Mouse (Mus musculus) olfactory bulb, adult 2 months (tissue): ENCODE results near the gene Dapl1. TPM values are rescaled to one million over a fixed set of nuclear protein-coding genes. Genes with fewer than 3 reads are reported as not detected.

ENCODE experiments used
- H3K27ac ChIP-seq: fragments of 200-500 bp; 2 replicates; pipeline ENCODE4 v1.5.1; 2012; ENCODE audit warnings: low read depth, low read length; ENCODE audit not compliant: insufficient read depth
- H3K4me1 ChIP-seq: fragments of 200-500 bp; 2 replicates; pipeline ENCODE4 v1.6.1; 2012; ENCODE audit warnings: low read length; ENCODE audit not compliant: control insufficient read depth, insufficient read depth
- H3K4me3 ChIP-seq: fragments of 200-500 bp; 2 replicates; pipeline ENCODE4 v1.5.1; 2012; ENCODE audit warnings: mild to moderate bottlenecking, low read depth, low read length, moderate library complexity; ENCODE audit not compliant: insufficient read depth
- CTCF ChIP-seq: fragments of 200-500 bp; IDR thresholded peaks from 2 replicates; pipeline ENCODE4 v1.5.1; 2012; ENCODE audit warnings: low read depth, mild to moderate bottlenecking, low read length, moderate library complexity; ENCODE audit not compliant: insufficient read depth
- POLR2A ChIP-seq: fragments of 200-500 bp; IDR thresholded peaks from 2 replicates; pipeline ENCODE4 v1.6.1; 2012; ENCODE audit warnings: mild to moderate bottlenecking, low read depth, low read length, moderate library complexity; ENCODE audit not compliant: insufficient read depth
- WGBS: fragments of 180-500 bp; shearing (Covaris S2); methylation state at CpG from one replicate; pipeline ENCODE4 v1.1.7; 2018; 5-methylcytosine and 5-hydroxymethylcytosine counted together
- polyA plus RNA-seq: library from polyadenylated mRNA; stranded (reverse); fragments of >200 nt; gene quantifications from 2 replicates; pipeline ENCODE4 v1.2.4, GENCODE M21; 2012; ENCODE audit warnings: low replicate concordance; ENCODE audit not compliant: missing spikeins, insufficient read depth, insufficient read length

Gene Dapl1
- polyA plus RNA-seq, 1 experiment, result not detected

DNA sequence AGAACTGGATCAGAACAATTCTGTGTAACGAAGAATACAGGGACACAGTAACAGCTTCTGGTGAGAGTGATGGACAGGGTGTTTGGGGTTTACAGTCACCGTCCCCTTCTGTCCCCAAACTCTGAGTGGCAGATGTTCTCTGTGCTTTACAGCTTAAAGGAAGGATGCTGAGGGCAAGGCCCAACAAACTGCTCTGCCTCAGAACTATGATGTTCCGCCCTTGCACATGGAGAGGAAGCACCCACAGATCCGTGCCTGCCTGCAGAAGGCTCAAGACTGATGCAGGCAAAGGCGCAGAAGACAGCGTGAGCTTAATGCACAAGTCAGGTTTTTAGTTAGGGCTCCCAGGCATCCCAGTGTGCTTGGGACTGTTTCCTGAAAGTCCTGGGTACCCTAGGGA is 16.5 kb upstream of the Dapl1 start:
- no peak overlapping the region for H3K4me3 ChIP-seq
- 94% methylated on average over 6 of the region's 6 CpGs for WGBS
- TF ChIP-seq POLR2A (no peak), CTCF (no peak)
- H3K27ac ChIP-seq, result no peak overlapping the region
- H3K4me1 ChIP-seq, result 0 out of 2 replicates have a peak, but pooled peaks cover 4% of the 10 kb centered on the region

DNA sequence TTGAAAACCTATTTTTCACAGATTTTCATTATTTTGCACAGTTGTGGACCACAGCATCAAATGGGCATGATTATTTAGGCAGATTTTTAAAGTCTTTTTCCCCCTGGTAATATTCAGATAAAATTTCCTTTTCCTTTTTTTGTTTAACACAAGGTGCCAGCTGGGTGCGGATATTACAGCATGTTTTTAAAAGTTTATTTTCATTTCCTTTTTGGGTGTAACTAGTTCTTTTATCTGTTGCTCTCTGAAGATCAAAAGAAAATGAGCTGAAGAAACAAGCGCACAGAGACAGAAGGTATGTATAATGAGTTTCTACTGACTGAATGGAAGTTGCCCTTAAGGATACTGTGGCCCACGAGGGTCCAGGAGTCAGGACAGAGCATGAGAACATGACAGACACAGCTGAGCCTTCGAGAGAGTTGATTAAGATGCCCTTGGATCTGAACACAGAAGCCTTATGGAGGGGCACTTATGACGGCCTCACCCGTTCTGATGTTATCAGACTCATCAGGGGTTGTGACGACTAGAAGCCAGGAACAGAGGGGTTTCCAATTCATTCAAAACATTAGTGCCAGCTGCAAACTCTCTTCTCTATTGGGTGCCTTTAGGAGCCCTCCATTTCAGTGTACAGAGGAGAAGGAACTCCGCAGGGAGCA is 14.7 kb upstream of the Dapl1 start:
- no peak for TF ChIP-seq CTCF
- no peak for TF ChIP-seq POLR2A
- Histone ChIP-seq H3K4me3 (no peak overlapping the region), H3K4me1 (0 out of 2 replicates have a peak, but pooled peaks cover 4% of the 10 kb centered on the region), H3K27ac (no peak overlapping the region)
- 82% methylated on average over 8 of the region's 8 CpGs for WGBS

DNA sequence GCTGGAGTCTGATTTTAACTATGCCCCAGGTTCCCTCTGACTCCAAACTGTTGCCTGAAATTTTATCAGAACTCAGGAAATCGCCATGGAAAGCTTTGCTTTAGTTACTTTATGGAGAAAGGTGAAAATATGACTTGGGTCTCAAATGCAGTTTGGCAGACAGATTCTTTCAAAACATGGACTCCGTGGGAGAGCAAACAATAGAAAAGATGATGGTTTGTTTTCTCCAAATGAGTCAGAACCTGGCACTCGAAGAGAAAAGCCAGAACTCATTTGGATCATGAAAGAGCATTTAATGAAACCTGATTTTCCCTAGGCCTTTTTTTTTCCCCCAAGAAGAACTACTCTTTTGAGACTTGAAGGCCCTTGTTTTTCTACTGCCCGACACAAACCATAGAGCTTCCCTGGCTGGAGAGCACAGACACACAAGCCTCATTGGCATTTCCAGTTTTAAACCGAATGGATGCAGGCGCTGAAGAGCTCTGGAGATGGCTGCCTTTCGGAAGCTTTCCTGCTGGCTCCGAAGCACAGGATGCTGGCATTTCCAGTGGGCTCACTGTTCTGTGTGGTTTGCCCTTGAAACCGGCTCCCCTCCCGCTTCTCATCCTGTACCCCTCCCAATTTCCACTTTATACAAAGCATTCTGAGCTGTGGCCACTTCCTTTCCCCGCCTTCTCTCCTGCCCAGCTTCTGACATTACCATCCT is 14.0 kb upstream of the Dapl1 start:
- Histone ChIP-seq H3K27ac (no peak overlapping the region), H3K4me3 (no peak overlapping the region), H3K4me1 (0 out of 2 replicates have a peak, but pooled peaks cover 4% of the 10 kb centered on the region)
- TF ChIP-seq POLR2A, result no peak
- no peak for TF ChIP-seq CTCF
- WGBS, result 55% methylated on average over 11 of the region's 11 CpGs

DNA sequence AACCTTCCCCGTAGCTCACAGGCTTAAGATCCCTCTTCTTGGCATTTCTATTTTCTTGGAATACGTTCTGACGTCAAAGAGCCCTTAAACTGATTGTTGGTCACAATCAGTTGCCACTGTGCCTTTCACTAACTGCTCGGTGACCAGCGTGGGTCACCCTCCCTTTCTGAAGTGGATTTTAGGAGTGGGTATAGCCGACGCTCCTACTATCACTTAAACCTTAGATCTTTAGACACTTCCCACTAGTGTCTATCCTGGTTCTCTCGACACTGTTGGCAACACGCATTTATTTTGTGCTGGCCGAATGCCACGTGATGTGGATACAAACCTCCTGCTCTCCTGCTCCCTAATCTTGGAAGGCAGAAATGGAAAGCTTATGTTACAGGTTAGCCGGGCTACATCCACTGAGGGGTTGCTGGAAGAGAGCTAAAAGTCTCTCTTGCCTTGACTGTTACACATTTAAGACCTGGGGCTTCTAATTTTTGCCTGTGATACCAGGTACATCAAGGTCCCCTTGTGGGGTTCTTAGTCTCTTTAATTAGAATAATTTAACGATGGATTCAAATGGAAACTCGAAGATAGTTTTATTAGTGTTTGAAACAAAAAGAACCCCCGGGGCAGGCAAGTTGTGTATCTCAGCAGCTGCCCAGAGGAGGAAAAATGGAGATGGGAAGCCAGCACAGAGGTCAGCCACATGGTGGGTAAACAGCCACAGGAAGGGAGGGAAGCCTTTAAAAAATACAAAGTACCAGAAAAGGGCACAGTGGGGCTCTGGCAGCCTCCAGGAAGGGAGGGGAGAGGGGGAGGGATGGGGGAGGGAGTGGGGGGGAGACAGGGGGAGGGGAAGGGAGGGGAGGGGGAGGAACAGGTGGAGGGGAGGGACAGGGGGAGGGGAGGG is 13.2 kb upstream of the Dapl1 start:
- Histone ChIP-seq H3K27ac (no peak overlapping the region), H3K4me1 (0 out of 2 replicates have a peak, but pooled peaks cover 4% of the 10 kb centered on the region), H3K4me3 (no peak overlapping the region)
- TF ChIP-seq CTCF (no peak), POLR2A (no peak)
- WGBS, result 53% methylated on average over 15 of the region's 15 CpGs

DNA sequence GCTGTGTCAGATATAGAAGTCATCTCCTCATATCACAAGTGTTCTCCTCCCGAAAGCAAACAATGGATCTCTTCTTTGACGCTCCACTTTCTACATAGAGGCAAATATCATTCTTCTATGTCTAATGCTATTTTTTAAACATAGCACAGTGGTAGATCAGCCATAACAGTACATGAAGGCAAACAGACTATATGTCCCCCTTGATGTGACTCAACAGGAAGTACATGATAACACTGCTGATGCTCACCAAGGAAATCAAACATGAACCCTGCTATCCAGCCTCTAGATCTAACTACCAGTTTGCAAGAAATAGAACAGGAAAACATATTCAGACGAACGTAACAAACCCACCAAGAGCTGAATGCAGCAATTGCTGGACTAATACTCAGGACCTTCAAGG is 10.1 kb upstream of the Dapl1 start:
- 88% methylated on average over 4 of the region's 4 CpGs for WGBS
- H3K4me3 ChIP-seq, result no peak overlapping the region
- H3K4me1 ChIP-seq, result 0 out of 2 replicates have a peak, but pooled peaks cover 4% of the 10 kb centered on the region
- no peak overlapping the region for H3K27ac ChIP-seq
- TF ChIP-seq POLR2A (no peak), CTCF (no peak)

DNA sequence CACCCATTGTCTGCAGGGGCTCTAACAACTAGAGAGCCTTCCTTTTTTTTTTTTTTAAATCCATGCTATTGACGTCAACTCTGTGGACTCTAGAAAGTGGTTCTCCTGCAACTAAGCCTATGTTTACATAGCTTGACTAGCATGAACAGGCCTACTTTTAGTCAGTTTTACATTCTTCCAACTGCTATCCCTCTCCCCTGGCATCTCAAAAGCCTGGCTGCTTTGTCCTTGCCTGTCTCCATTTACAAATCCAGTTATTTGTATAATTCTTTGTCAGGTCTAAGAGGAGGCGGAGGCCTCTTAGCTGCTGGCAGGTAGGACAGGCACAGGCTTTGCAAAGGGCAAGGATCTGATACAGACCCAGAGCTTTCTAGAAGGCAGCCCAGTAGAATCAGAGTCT is 627 bp downstream of the Dapl1 start:
- Histone ChIP-seq H3K27ac (no peak overlapping the region), H3K4me1 (peaks cover 3% of the 10 kb centered on the region), H3K4me3 (no peak overlapping the region)
- WGBS, result 79% methylated on average over 2 of the region's 2 CpGs
- TF ChIP-seq POLR2A, result no peak
- TF ChIP-seq CTCF, result no peak

DNA sequence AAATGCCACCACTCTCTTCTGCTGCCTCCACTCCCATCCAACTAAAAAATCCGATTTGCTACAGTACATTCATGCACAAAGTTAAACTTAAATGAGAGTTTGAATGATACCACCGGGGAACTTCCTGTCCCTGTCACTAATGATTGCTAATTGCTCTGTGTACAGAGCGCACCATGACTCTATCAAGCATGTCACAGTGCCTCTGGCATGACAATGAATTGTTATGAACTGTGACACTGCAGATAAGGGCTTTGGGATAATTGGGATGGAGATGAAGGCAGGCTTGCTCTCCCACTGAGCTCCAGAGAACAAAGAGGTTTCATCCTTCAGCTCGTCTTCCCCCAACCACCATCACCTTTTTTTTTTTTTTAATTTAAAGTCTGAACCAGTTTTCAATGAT is 1.2 kb downstream of the Dapl1 start:
- H3K27ac ChIP-seq, result no peak overlapping the region

GRCm38 (mm10) chr2:59486196-59486845 is 1.9 kb downstream of the Dapl1 start:
- Histone ChIP-seq H3K4me1 (peaks cover 3% of the 10 kb centered on the region), H3K4me3 (no peak overlapping the region), H3K27ac (no peak overlapping the region)
- WGBS, result 81% methylated on average over 6 of the region's 6 CpGs
- TF ChIP-seq POLR2A (no peak), CTCF (no peak)

More for the DNA sequence above, 1.2 kb downstream of the Dapl1 start:
- 63% methylated on average over 4 of the region's 4 CpGs for WGBS
- TF ChIP-seq POLR2A, result no peak
- TF ChIP-seq CTCF, result no peak
- Histone ChIP-seq H3K4me1 (peaks cover 3% of the 10 kb centered on the region), H3K4me3 (no peak overlapping the region)
